Comparison of ENCODE assay signal across 13 mouse cellular contexts in genomic region chr13:95531273-95532045, GRCm38 (mm10). TPM values are rescaled to one million over a fixed set of nuclear protein-coding genes. Genes with fewer than 3 reads are reported as not detected.
DNase-seq lines count a peak whose midpoint lies in the region; ATAC-seq lines count a peak whose summit lies in the region.
"Had no signal": no experiment of that assay in that cellular context is flagged by ENCODE, and none has a peak within 500 bp of the region (broad histone marks: within the 10 kb centered on the region; RNA-seq: fewer than 3 reads in every experiment).

No protein-coding gene starts in this region.

- 45% methylated on average over 9 of the region's 9 CpGs for WGBS in heart, embryonic 10.5 days
- 27% methylated on average over 9 of the region's 9 CpGs for WGBS in neural tube, embryonic 15.5 days

- DNase-seq in heart, embryonic 10.5 days (ENCODE audit: low spot score) = peak; percentile 68
- no peak for DNase-seq in heart, adult 8-10 months (ENCODE audit: low spot score)
- peak; percentile 35 for DNase-seq in neural tube, embryonic 10.5 days (ENCODE audit: extremely low spot score, low spot score)
- peak; percentile 64 to 82 for DNase-seq in kidney, postnatal 25 days
- DNase-seq in cerebellum, adult 11 months = no peak
- DNase-seq in urinary bladder, postnatal 10 days (ENCODE audit: low spot score) = no peak
- no peak for DNase-seq in adipocyte (ENCODE audit: low spot score)
- DNase-seq: cerebellum, postnatal 10 days; left cerebral cortex, postnatal 4 days had no signal

- H3K27me3 ChIP-seq in heart, embryonic 10.5 days (ENCODE audit: insufficient read depth, poor library complexity, severe bottlenecking) = peaks cover 19% of the 10 kb centered on the region
- H3K27me3 ChIP-seq in neural tube, embryonic 15.5 days (replicated peaks) = peaks cover 16% of the 10 kb centered on the region

- H3K36me3 ChIP-seq in heart, embryonic 10.5 days = no peaks in the 10 kb centered on the region
- H3K36me3 ChIP-seq in neural tube, embryonic 15.5 days = no peaks in the 10 kb centered on the region
- H3K36me3 ChIP-seq: neural tube, embryonic 12.5 days had no signal

- H3K4me3 ChIP-seq in heart, embryonic 10.5 days = no peak overlapping the region
- H3K4me3 ChIP-seq in neural tube, embryonic 15.5 days (replicated peaks) = no peak overlapping the region
- H3K4me3 ChIP-seq: neural tube, embryonic 12.5 days had no signal

- no peak overlapping the region for H3K4me2 ChIP-seq in neural tube, embryonic 15.5 days
- H3K4me2 ChIP-seq: neural tube, embryonic 12.5 days had no signal

- H3K4me1 ChIP-seq in heart, embryonic 10.5 days = peaks cover 41% of the 10 kb centered on the region
- H3K4me1 ChIP-seq in neural tube, embryonic 15.5 days = peaks cover 23% of the 10 kb centered on the region

- no peak overlapping the region for H3K9ac ChIP-seq in neural tube, embryonic 15.5 days (replicated peaks)
- H3K9ac ChIP-seq: neural tube, embryonic 12.5 days had no signal

- H3K9me3 ChIP-seq in heart, embryonic 10.5 days = no peaks in the 10 kb centered on the region
- no peaks in the 10 kb centered on the region for H3K9me3 ChIP-seq in neural tube, embryonic 15.5 days (replicated peaks)
- H3K9me3 ChIP-seq: neural tube, embryonic 12.5 days had no signal

- no peak for ATAC-seq in neural tube, embryonic 15.5 days (ENCODE audit: low FRiP score)

- peak overlapping the region; percentile 65 for H3K27ac ChIP-seq in heart, embryonic 10.5 days
- H3K27ac ChIP-seq in neural tube, embryonic 15.5 days (replicated peaks) = no peak overlapping the region
- H3K27ac ChIP-seq: neural tube, embryonic 12.5 days had no signal

RNA-seq across cellular contexts. Expression of gene F2rl1, which starts 6.4 kb away (rescaled TPM):
- polyA plus RNA-seq in heart, embryonic 10.5 days (2016; fragmentation: Nextera tagmentation; extraction: Ambion mirVana) = 0.23 TPM in 1 of 2 replicates, not detected in the other
- under 1 TPM; 0.31 to 0.72 (median 0.66) TPM for total RNA-seq in heart, adult 8-10 months (2022)
- 0.13 and 1.8 TPM in 2 replicates for polyA plus RNA-seq in neural tube, embryonic 15.5 days (2015; fragmentation: Nextera tagmentation; extraction: Ambion mirVana)

RNA-seq across cellular contexts. Expression of gene S100z, which starts 52.9 kb away (rescaled TPM):
- polyA plus RNA-seq in heart, embryonic 10.5 days (2016; fragmentation: Nextera tagmentation; extraction: Ambion mirVana) = not detected in 2 replicates
- not detected for total RNA-seq in heart, adult 8-10 months (2022)
- polyA plus RNA-seq in neural tube, embryonic 15.5 days (2015; fragmentation: Nextera tagmentation; extraction: Ambion mirVana) = not detected in 2 replicates
- total RNA-seq: left cerebral cortex, postnatal 4 days; megakaryocyte progenitor cell, adult 5-6 weeks had no signal
- polyA plus RNA-seq: heart, postnatal 0 days; neural tube, embryonic 12.5 days had no signal

Comparison
In these comparisons a context has a peak if more than half of its experiments do, and no peak if none do; other contexts are left out.
1. DNase-seq: peak in heart, embryonic 10.5 days (single experiment), neural tube, embryonic 10.5 days (single experiment) and kidney, postnatal 25 days (2 of 2); none in heart, adult 8-10 months (single experiment), cerebellum, adult 11 months (single experiment), urinary bladder, postnatal 10 days (single experiment) and adipocyte (single experiment).